Mouse (Mus musculus) MN1 (cell line): ENCODE data around the gene Fbrs.
"Not testable (repeated sequence)": the region's sequence is repeated elsewhere in the genome, so short reads cannot be mapped to it uniquely, and the experiment has no call there.

Source experiments
- DNase-seq: peaks from one replicate; pipeline ENCODE4 v3.0.0-alpha.2; 2016; ENCODE audit warnings: low spot score

The Fbrs gene

DNA sequence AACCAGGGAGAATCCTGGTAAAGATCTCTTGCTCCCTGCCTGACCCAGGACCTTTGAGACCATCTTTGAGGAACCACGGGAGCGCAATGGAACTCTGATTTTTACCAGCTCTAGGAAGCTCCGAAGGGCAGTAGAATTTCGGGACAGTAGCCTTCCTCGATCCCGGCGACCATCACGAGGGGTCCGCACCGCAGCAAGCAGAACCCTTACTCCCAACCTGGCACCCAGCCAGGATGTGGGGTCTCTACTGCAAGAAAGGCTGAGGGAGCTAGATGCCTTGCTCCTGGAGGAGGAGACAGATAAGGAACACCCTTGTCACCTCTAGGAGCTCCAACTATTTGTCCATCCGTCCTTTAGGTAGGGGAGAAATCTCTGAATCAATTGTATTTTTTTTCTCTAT, 2.7 kb upstream of the Fbrs start:
- DNase-seq: no peak

DNA sequence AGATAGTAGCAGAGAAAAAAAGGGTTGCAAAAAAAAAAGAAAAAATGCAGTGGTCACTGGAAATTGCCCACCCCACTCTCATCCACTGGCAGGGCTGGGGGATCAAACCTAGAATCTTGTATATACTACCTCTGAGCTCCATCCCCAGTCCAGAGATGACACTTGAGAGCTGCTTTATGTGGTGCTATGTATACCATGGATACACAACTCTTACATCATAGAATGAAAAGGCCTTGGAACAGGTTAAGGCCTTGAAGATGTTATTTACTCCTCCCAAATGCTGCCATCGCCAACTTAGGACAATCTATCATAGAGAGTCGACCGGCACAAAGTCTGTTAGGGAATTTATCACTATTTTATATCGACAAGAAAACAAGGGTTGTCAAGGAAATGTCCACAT, 2.1 kb upstream of the Fbrs start:
- no peak for DNase-seq

DNA sequence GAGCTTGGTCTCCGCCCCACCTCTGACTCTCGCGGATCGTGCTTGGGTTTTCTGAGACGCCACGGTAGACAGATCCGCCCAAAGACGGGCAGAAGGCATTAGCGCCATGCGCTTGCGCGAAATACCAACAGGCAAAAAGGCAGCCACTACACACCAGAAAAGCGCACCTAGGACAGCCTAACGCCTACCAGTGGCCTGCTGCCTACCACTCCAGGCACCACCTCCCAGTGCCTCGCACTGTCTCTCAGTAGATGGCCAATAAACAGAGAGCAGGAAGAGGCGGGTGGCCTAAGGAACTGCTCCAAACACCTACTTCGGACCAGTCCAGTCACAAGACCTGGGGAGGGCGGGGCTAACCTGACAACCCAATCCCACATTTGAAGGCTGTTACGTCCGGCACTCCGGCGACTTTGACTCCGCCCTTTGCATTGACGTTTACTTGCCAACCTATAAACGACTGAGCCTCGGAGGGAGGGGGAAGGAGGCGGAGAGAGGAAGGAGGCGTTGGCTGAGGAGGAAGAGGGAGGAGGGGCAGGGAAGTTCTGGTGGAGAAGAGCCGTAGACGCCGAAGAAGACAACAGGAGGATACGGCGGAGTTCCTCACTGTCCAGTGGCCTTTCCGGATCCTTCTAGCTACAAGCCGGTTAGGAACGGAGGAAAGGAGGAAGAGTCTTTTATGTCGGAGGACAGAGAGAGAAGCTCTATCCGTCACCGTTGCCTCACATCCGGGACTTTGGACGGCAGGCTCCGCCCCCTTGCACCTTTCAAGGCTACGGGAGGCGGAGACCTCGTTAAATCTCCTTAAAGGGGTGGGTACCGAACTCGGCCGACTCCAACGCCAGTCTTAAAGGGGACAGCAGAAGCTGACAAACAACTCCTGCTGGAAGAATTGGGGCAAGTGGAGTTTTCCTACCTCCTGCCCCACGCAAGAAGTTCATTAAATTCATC, 1.0 kb upstream of the Fbrs start:
- peak; percentile 99 for DNase-seq

DNA sequence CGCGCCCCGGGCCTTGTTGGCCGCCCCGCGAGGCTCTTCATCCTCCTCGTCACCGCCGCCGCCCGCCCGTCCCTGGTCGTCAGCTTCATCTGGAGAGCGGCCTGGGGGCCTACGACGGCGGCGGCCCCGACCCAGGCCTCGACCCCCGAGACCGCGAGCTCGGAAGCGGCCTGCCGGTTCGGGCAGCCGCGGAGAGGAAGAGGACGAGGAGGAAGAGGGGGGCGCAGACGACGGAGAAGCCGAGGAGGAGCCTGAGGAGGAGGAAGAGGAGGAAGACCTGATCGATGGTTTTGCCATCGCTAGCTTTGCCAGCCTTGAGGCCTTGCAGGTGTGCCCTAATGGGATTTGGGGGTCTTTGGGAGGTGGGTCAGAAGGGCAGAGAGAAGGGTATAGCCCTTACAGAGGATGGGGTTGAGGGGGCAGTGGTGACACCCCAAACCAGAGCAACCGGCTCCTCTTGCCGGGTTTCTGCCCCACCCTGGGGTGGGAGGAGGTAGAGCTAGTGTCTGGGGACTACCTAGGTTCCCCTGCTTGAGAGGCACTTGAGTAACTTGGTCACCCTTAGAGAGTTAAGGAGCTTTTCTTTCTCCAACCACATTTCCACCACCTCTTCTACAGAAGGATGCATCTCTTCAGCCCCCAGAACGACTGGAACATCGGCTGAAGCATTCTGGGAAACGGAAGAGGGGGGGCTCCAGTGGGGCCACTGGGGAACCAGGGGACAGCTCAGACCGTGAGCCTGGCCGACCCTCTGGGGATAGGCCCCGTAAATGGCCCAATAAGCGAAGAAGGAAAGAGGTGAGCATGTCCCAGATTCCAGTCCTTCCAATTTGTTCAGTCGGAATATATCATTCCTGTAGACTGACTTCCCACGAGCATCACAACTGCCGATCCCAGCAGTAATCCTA, 573 bp downstream of the Fbrs start:
- DNase-seq: no peak

DNA sequence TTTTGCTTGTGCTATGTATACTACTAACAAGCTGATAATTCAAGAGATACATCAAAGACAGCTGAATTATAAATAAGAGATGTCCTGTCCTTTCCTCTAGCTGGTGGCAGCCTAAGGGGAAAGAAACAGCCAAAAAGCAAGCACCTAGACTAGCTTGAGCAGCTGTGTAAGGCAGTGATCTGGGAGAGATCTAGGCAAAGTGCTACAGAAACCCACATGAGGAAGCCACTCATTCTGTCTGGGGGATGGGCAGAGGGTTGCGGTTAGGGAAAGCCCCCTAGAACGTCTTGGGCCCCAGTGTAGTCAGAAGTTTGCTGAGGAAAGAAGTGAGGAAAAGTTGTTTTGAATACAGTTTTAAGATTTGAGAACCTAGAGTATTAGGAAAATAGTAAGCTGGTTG, 1.3 kb downstream of the Fbrs start:
- no peak for DNase-seq

DNA sequence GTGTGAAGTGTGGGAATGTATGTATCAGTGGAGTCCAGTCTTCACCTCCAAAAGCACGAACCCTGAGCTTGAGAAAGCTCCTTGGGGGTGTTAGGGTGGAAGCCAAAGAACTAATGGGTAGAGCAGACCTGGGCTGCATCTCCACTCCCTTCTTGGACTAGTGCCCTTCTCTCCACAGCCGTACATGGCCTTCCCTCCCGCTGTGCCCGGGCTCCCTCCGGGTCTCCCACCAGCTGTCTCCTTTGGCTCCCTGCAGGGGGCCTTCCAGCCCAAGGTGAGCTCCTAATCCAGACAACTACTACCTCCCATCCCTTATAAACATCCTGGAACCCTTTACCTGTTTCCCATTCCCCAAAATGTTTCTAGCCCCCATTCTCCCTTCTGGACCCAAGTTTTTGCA, 6.4 kb downstream of the Fbrs start:
- no peak for DNase-seq

DNA sequence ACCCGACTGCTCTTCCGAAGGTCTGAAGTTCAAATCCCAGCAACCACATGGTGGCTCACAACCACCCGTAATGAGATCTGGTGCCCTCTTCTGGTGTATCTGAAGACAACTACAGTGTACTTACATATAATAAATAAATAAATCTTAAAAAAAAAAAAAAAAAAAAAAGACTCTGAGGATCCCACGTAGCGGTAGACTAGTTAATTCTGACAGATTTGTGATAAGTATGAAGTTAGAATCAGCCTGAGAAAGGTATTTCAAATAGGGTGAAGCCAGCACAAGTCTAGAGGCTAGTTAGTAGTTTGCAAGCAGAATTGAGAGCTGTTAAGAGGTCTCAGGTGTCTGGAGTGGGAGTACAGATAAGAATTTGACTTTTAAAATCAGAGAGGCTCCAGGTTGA, 9.4 kb downstream of the Fbrs start:
- DNase-seq: not testable (repeated sequence)

DNA sequence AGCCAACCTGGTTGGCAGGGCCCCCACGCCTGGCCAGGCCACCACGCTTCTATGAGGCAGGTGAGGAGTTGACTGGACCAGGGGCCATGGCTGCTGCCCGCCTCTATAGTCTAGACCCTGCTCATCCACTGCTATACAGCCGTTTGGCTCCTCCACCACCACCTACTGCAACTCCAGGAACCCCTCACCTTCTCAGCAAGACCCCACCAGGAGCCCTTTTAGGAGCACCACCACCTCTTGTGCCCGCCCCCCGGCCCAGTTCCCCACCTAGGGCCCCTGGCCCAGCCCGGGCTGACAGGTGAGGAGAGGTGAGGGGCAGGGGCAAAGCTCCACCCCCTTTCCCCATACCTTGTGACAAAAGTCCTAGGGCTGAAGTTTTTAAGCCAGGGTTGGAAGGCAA, 11.0 kb downstream of the Fbrs start:
- DNase-seq: no peak

DNA sequence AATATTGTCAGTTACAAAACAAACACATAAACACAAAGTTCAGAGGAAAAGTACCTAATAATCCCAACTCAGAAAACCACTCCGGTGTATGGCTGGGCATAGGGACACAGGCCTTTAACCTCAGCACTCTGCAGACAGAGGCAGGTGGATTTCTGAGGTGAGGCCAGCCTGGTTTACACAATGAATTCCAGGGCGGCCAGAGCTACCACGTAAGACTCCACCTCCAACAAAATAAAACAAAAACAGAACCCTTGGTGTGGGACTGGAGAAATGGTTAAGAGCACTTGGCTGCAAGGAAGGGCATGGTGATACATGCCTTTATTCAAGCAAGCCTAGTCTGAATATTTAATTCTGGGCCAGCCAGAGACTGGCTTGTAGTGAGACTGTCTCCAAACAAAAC, 12.8 kb downstream of the Fbrs start:
- no peak for DNase-seq

DNA sequence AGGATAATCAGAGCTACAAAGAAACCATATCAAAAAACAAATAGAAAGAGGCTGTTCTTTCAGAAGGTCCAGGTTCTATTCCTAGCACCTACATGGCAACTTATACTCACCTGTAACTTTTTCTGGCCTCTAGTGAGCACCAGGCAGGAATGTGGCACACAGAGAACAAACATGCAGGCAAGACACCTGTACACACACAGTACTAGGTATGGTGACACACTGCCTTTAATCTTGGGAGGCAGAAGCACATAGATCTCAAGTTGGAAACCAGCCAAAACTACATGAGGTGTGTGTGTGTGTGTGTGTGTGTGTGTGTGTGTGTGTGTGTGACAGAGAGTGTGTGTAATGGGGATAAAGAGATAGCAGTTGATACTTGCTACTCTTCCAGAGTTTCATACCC, 15.6 kb downstream of the Fbrs start:
- no peak for DNase-seq

DNA sequence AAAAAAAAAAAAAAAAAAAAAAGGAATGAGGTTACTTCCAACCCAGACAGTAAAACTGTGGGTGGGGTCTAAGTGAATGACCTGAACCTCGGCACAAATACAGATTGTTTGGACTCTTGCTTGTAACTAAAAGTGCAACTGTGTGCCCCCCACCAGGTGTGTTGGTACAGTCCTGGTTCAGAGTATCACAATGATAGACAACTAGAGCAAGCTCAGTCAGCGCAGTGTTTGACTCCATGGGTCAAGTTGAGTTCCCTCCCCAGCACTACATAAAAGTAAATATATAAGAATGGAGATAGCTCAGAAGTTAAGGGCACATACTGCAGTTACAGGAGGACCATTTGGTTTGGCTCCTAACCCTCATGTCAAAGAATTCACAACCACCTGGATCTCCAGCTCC, 18.4 kb downstream of the Fbrs start:
- no peak for DNase-seq

DNA sequence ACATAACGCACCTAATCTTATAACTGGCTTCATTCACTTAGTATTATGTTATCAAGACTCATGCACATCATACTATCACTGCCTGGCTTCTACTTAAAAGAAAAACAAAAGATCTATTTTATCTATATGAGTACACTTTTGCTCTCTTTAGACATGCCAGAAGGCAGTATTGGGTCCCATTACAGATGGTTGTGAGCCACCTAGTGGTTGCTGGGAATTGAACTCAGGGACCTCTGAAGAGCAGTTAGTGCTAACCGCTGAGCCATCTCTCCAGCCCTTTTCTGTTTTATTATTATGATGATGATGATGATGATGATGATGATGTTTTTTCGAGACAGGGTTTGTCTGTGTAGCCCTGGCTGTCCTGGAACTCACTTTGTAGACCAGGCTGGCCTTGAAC, 19.4 kb downstream of the Fbrs start:
- DNase-seq: peak; percentile 29

DNA sequence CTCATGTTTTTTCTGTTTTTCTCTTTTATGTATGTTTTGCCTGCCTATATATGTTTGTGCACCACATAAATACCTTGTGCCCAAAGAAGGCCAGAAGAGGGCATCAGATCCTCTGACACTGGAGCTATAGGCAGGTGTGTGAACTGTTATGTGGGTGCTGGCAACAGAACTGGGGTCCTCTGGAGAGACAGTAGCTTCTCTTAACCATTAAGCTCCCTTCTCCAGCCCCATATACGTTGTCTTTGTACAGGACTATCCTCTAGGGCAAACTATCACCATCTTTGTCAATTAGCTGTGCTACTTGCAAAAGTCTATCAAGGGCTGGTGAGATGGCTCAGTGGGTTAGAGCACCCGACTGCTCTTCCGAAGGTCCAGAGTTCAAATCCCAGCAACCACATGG, 29.3 kb downstream of the Fbrs start:
- DNase-seq: no peak

DNA sequence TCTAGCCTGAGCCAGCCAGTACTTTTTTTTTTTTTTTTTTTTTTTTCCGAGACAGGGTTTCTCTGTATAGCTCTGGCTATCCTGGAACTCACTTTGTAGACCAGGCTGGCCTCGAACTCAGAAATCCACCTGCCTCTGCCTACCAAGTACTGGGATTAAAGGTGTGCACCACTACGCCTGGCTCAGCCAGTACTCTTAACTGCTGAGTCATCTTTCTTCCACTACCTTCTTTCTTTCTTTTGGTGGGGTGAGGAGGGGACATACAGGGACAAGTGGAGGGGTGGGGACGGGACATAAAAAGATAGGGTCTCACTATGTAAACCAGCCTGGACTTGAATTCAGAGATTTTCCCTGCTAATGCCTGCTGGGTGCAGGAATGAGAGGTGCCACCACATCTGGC, 30.8 kb downstream of the Fbrs start:
- not testable (repeated sequence) for DNase-seq

DNA sequence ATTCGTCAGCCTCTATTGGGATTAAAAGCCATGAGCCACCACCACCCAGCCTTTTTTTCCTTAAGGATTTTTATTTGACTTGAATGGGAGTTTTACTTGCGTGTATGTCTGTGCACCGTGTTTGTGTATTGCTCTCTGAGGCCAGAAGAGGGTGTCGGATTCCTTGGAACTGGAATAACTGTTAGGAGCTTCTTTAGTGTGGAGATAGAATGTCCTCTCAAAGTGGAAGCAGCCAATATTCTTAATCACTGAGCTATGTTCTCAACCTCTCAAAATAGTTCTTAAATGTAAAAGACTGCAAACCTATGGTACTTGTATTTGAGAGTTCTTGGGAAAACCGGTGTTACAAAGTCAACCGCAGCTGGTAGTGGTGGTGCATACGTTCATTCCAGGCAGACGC, 32.2 kb downstream of the Fbrs start:
- DNase-seq: peak; percentile 58

DNA sequence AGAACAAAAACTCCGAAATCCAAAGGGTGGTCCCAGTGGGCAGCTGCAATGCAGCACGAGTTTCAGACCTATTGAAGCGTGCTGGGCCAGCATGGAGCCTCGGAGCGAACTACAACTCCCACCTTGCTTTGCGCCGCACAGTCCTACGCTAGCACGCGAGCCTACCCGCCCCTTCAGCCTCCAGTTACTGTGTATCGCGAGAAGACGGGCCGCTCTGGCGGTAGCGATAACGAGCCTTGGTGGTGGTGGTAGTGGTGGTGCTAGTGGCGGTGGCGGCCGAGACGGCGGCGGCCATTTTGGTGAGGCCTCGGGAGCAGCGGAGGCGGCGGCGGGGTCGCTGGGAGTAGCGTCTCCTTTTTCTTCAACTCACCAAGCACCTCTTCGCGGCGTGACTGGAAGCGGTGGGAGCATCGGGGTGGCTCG, 32.8 kb downstream of the Fbrs start, which contains the start of gene Srcap:
TSS of gene Srcap (plus strand) at position 176 of the 423 bp plus-strand sequence.
- DNase-seq: peak; percentile 97

DNA sequence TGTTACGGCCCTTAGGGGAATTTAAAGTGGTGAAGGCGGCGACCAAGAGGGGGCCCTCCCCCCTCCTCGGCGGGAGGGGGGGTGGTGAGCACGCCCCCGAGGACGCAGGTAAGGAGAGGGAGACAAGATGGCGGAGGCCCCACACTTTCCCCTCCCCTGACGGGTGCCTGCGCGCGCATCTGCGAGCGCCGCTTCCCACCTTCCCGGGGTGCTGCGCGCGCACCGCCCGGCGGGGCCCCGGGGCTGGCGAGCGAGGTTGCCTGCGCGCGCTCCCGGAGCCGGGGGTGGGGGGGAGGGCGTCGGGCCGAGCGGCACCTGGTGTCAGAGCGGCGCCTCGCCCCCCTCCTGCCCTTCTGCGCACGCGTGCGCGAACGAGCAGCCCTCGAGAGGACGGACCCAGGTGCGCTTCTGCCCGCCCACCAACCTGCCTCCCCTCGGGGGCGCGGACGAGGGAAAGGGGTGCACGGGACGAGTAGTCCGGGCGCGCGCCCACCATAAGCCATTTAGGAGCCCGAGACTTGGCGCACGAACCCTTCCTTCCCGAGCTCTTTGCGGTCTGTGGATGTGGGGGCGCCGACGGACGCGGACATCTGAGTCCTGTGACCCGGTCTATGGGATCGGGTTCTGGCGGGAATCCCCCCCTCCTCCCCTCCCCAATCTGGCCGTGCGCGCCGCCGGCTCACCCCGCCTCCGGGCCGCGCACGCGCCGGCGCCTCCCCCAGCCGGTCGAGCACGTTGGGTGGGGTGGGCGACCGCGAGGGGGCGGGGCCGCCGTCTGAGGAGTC, 33.4 kb downstream of the Fbrs start:
- peak; percentile 94 for DNase-seq

DNA sequence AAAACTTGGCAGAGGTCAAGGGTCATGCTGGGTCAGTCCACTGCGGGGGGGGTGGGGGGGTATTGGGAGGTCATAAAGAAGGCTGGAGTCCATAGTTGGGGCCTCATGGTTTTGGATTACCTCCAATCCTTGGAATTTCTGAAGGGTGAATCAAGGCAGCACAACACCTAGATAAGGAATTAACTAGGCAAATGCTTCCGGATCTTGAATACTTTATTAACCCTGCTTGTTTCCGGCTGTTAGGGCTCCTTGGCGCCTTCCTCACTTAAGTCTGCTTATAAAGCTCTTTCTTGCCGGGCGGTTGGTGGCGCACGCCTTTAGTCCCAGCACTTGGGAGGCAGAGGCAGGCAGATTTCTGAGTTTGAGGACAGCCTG, 34.0 kb downstream of the Fbrs start:
- DNase-seq: peak; percentile 55

DNA sequence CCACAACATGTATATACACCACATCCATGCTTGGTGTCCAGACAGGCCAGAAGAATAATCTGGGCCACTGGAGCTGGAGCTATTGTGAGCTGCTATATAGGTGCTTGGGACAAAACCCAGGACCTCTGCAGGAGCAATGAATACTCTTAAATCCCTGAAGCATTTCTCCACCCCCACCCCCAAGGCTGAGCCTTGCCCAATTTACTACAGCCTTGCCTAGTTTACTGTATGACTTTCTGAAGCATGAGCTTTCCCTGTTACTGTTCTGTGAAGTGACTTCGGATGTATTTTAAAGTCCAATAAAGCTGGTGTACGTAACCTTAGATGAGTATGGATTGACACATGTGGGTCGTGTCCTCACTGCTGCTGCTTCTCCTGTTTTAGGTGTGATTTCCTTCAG, 34.8 kb downstream of the Fbrs start:
- DNase-seq: no peak

DNA sequence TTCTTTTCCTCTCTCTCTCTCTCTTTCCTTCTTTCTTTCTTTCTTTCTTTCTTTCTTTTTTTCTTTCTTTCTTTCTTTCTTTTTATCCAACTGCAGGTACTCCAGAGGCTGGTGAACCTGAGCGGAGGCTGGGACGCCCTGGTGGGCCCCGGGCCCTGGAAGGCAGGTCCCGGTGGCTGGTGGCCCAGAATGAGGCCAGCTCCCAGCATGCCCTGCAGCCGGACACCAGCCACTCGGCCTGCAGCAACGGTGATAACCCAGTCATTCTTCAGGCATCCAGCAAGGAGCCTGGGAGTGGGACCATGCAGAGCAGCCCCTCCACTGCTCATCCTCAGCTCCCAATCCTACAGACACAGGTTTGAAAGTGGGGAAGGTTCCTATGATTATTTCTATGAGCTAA, 36.8 kb downstream of the Fbrs start:
- DNase-seq: no peak

DNA sequence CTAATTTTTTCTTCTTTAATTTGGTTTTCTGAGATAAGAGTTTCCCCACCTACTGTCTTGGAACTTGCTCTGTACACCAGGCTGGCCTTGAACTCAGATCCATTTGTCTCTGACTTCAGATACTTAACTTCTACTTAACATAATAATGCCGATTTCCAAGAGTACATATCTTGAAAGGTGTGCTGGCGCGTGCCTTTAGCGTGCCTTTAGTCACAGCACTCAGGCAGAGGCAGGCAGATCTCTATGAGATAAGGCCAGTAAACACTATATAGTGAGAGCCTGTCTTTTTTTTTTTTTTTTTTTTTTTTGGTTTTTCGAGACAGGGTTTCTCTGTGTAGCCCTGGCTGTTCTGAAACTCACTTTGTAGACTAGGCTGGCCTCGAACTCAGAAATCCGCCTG, 37.3 kb downstream of the Fbrs start:
- DNase-seq: no peak

DNA sequence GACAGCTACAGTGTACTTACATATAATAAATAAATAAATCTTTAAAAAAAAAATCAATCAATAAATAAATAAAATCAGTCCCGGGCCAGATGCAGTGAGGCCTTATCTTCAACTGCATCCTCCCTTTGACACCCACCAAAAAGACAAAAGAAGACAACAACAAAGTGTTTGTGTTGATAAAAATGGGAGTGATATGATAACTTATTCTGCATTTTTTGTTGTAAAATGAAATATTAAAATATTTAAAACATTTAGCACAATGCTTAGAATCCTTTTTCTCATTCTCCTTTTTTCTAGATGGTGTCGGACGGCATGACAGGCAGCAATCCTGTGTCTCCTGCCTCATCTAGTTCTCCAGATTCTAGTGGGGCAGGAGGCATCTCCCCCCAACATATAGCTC, 40.3 kb downstream of the Fbrs start, which contains the start of gene Gm42715:
TSS of gene Gm42715 (plus strand) at position 301 of the 400 bp plus-strand sequence.
- no peak for DNase-seq
